Mouse (Mus musculus) ES-E14 (cell line): ENCODE measurements around the gene Npdc1. TPM values are rescaled to one million over a fixed set of nuclear protein-coding genes. Genes with fewer than 3 reads are reported as not detected.

Source experiments
- DNase-seq: peaks from one replicate; pipeline ENCODE4 v3.0.0-alpha.2; 2013; ENCODE audit warnings: low read depth, low spot score
- H3K27ac ChIP-seq: 2 replicates; pipeline ENCODE4 v1.5.1; 2012; ENCODE audit warnings: low read depth, mild to moderate bottlenecking, low read length, moderate library complexity, mixed read lengths; ENCODE audit not compliant: poor library complexity, insufficient read depth, severe bottlenecking
- H3K36me3 ChIP-seq: 2 replicates; pipeline ENCODE4 v1.6.1; 2012; ENCODE audit warnings: mild to moderate bottlenecking, low read length, moderate library complexity, mixed read lengths; ENCODE audit not compliant: control insufficient read depth, poor library complexity, insufficient read depth, severe bottlenecking
- H3K4me1 ChIP-seq, 2 experiments: fragments of 150-350 bp in 1 of 2; sonication (generic) in 1 of 2; 2 replicates each; pipeline ENCODE4 v1.6.1; 2012; ENCODE audit warnings: low read length in 2 of 2, mild to moderate bottlenecking in 1 of 2, mixed read lengths in 1 of 2; ENCODE audit not compliant: control insufficient read depth in 2 of 2, insufficient read depth in 2 of 2, poor library complexity in 1 of 2
- H3K4me3 ChIP-seq, 2 experiments: fragments of 150-350 bp in 1 of 2; sonication (generic) in 1 of 2; 2 replicates each; pipeline ENCODE4 v1.5.1; 2012; ENCODE audit warnings: low read length in 2 of 2, low read depth in 1 of 2, mild to moderate bottlenecking in 1 of 2, mixed read lengths in 1 of 2; ENCODE audit not compliant: insufficient read depth in 1 of 2, poor library complexity in 1 of 2, severe bottlenecking in 1 of 2
- H3K9ac ChIP-seq: 2 replicates; pipeline ENCODE4 v1.6.1; 2012; ENCODE audit warnings: low read depth, mild to moderate bottlenecking, low read length, mixed read lengths; ENCODE audit not compliant: poor library complexity, insufficient read depth, severe bottlenecking
- H3K9me3 ChIP-seq: fragments of 150-350 bp; sonication (generic); 2 replicates; pipeline ENCODE4 v1.6.1; 2012; ENCODE audit warnings: low read depth, mild to moderate bottlenecking, low read length; ENCODE audit not compliant: control insufficient read depth, insufficient read depth
- CHD2 ChIP-seq: IDR thresholded peaks from 2 replicates; pipeline ENCODE4 v1.6.1; 2014; ENCODE audit warnings: mild to moderate bottlenecking, low read depth, low read length, inconsistent platforms
- HCFC1 ChIP-seq: IDR thresholded peaks from 2 replicates; pipeline ENCODE4 v1.6.1; 2012; ENCODE audit warnings: low read length, inconsistent platforms, borderline replicate concordance; ENCODE audit not compliant: insufficient read depth
- MAFK ChIP-seq: IDR thresholded peaks from 2 replicates; pipeline ENCODE4 v1.6.1; 2014; ENCODE audit warnings: mild to moderate bottlenecking, low read depth, low read length, inconsistent platforms; ENCODE audit not compliant: insufficient read depth
- ZC3H11A ChIP-seq: IDR thresholded peaks from 2 replicates; pipeline ENCODE4 v1.6.1; 2012; ENCODE audit warnings: low read depth, mild to moderate bottlenecking, inconsistent platforms, low read length, borderline replicate concordance
- ZNF384 ChIP-seq: IDR thresholded peaks from 2 replicates; pipeline ENCODE4 v1.6.1; 2012; ENCODE audit warnings: low read depth, low read length, inconsistent platforms
- in situ Hi-C, 2 experiments: fragments of 600-800 bp; cut with MboI; formaldehyde crosslinking; loops; one replicate each; pipeline ENCODE4 v1.15.1; 2025; ENCODE audit warnings: low sequenced_read_pairs in 2 of 2, inconsistent platforms in 1 of 2; ENCODE audit not compliant: unreplicated experiment in 2 of 2
- total RNA-seq: library from RNA; depleted of rRNA; stranded (reverse); fragments of 300-350 nt; gene quantifications from 2 replicates; pipeline ENCODE4 v1.2.3, GENCODE M21; 2012

The Npdc1 gene
- total RNA-seq, 1 experiment, result 28.3 TPM

DNA sequence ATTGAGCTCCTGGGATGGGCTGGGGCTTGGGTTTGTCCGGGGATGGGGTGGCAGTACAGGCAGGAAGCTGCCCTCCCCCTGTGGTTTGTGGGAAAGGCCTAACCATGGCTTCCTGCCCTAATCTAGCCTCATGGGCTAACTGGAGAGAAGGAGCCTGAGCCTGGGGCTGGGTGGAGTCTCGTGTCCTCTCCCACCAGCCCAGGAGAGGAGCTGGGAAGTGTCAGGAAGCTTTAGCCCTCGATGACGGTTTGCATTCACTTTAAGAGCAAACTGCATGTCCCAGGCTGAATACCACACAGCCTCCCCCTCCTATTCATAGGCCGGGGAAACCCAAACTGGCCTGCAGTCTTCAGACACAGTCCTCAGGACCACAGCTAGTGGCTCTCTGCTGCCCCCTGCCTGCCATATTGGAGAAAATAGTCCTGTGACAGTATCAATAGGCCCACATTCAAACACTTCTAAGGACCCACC lies 27.6 kb downstream of the Npdc1 start:
- H3K4me3 ChIP-seq, result no peak overlapping the region
- H3K27ac ChIP-seq, result no peak overlapping the region
- in situ Hi-C loops, result no loop called here
- H3K9me3 ChIP-seq, result no peaks in the 10 kb centered on the region
- no peak overlapping the region for H3K9ac ChIP-seq
- H3K4me1 ChIP-seq, result peaks cover 0 to 9% of the 10 kb centered on the region in 2 experiments; a peak in 2 of 4 replicates
- TF ChIP-seq ZNF384 (no peak), ZC3H11A (no peak), MAFK (no peak), CHD2 (no peak), HCFC1 (no peak)
- DNase-seq, result peak; percentile 85
- H3K36me3 ChIP-seq, result no peaks in the 10 kb centered on the region; the same call in 1 of the 2 replicates

- peaks cover 0 to 8% of the 10 kb centered on the region in 2 experiments; a peak in 1 of 4 replicates for H3K4me1 ChIP-seq
- H3K27ac ChIP-seq, result no peak overlapping the region
- DNase-seq, result no peak
- in situ Hi-C loops, result no loop called here
- no peak overlapping the region for H3K9ac ChIP-seq
- no peaks in the 10 kb centered on the region; the same call in 1 of the 2 replicates for H3K36me3 ChIP-seq
- no peak overlapping the region for H3K4me3 ChIP-seq
- TF ChIP-seq HCFC1 (no peak), ZNF384 (no peak), MAFK (no peak), CHD2 (no peak), ZC3H11A (no peak)
- H3K9me3 ChIP-seq, result no peaks in the 10 kb centered on the region
Measured at GRCm38 (mm10) chr2:25427256-25427655, 28.1 kb downstream of the Npdc1 start.

DNA sequence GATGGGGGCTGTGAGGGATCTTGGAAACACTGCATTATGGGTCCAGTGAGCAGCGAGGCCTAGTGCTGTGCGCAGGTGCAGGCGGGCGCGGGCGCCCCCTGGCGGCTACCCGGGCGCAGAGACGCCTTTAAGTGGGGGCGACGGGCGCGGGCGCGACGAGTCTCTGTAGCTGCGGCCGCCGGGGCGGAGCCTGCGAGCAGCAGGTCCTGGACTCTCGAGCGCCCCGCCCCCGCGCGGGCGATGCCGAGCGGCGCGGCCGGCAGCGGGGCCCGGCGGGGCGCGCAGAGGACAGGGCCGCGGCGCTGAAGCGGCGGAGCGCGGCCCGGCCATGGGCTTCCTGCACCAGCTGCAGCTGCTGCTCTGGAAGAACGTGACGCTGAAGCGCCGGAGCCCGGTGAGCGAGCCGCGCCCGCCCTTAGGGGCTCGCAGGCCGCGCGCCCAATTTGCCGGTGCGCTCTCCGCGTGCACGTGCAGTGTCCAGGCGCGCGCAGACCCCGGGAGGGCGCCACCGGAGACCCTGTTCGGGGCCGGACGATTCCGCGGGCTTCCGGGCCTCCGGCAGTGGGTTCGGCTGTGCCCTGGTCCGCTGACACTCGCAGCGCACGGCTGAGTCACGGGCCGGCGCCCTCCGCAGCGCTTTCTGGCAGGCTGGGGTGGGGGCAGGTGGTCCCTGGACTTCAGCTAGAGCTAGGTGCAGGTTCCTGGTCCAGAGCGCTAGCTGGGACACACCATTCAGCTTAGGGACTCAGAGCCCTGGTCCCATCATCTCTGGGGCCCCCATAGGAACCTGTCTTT lies 29.5 kb downstream of the Npdc1 start, which contains the start of gene Abca2:
Gene Abca2, plus strand, starts transcription at position 262 of the 795 bp plus-strand sequence.
- H3K4me1 ChIP-seq, result peaks cover 0 to 8% of the 10 kb centered on the region in 2 experiments; a peak in 1 of 4 replicates

GRCm38 (mm10) chr2:25429435-25430180 lies 30.5 kb downstream of the Npdc1 start:
- H3K4me1 ChIP-seq, result peaks cover 0 to 8% of the 10 kb centered on the region in 2 experiments; a peak in 1 of 4 replicates
- H3K27ac ChIP-seq, result no peak overlapping the region
- in situ Hi-C loops, result no loop called here
- peak overlapping the region; percentile 81 to 86; a peak in 3 of 4 replicates for H3K4me3 ChIP-seq
- DNase-seq, result no peak
- TF ChIP-seq ZC3H11A, result no peak
- no peak for TF ChIP-seq CHD2
- TF ChIP-seq ZNF384, result no peak
- no peak for TF ChIP-seq MAFK
- TF ChIP-seq HCFC1, result no peak
- peak overlapping the region; percentile 79; the same call in 1 of the 2 replicates for H3K9ac ChIP-seq
- peaks cover 2% of the 10 kb centered on the region; the same call in 1 of the 2 replicates for H3K36me3 ChIP-seq
- no peaks in the 10 kb centered on the region for H3K9me3 ChIP-seq

More for the DNA sequence above, 29.5 kb downstream of the Npdc1 start, which contains the start of gene Abca2:
- Histone ChIP-seq H3K9ac (peak within 1 kb of the TSS; percentile 79), H3K27ac (no peak within 1 kb of the TSS), H3K36me3 (no peaks in the 10 kb centered on the region; the same call in 1 of the 2 replicates), H3K4me3 (peak within 1 kb of the TSS; percentile 81 to 86), H3K9me3 (no peaks in the 10 kb centered on the region)
- TF ChIP-seq CHD2 (no peak), MAFK (no peak)
- in situ Hi-C loops, result no loop called here
- DNase-seq, result peak; percentile 81
